Mouse (Mus musculus): ENCODE measurements at regions not wholly inside any gene's neighbourhood (a gene's known extent, or its start where the extent isn't known, plus 50 kb on each side); places are given as distances from the start of the nearest gene placed in this dataset.

- WGBS, result 17% methylated on average over 3 of the region's 3 CpGs
- ATAC-seq (ENCODE audit: insufficient number of reproducible peaks, low FRiP score, low TSS enrichment, low read depth), result no peak; the same call in 1 of the 2 replicates
- Histone ChIP-seq H3K27me3 (peaks cover 49% of the 10 kb centered on the region), H3K4me3 (no peak overlapping the region), H3K4me2 (no peak overlapping the region), H3K9me3 (no peaks in the 10 kb centered on the region), H3K4me1 (peaks cover 43% of the 10 kb centered on the region), H3K9ac (no peak overlapping the region), H3K36me3 (no peaks in the 10 kb centered on the region), H3K27ac (0 out of 2 replicates have a peak overlapping the region, but pooled peaks have one; percentile 57)
Measured at GRCm38 (mm10) chr7:136213962-136214308, 497.8 kb upstream of the Mki67 start.

- Histone ChIP-seq H3K9ac (no peak overlapping the region), H3K9me3 (no peaks in the 10 kb centered on the region), H3K4me3 (no peak overlapping the region), H3K27ac (peak overlapping the region; percentile 57), H3K4me1 (peaks cover 44% of the 10 kb centered on the region), H3K27me3 (peaks cover 51% of the 10 kb centered on the region), H3K4me2 (no peak overlapping the region), H3K36me3 (no peaks in the 10 kb centered on the region)
- ATAC-seq (ENCODE audit: insufficient number of reproducible peaks, low FRiP score, low TSS enrichment, low read depth), result no peak
- WGBS, result 24% methylated on average over 4 of the region's 4 CpGs
Measured at GRCm38 (mm10) chr7:136214415-136214814, 498.3 kb upstream of the Mki67 start.

- peaks cover 39% of the 10 kb centered on the region for H3K4me1 ChIP-seq
- no peaks in the 10 kb centered on the region for H3K36me3 ChIP-seq
- no peak overlapping the region for H3K27ac ChIP-seq
- no peak overlapping the region for H3K9ac ChIP-seq
- no peak overlapping the region for H3K4me2 ChIP-seq
- ATAC-seq (ENCODE audit: insufficient number of reproducible peaks, low FRiP score, low TSS enrichment, low read depth), result no peak
- no peaks in the 10 kb centered on the region for H3K9me3 ChIP-seq
- peaks cover 49% of the 10 kb centered on the region for H3K27me3 ChIP-seq
- no peak overlapping the region for H3K4me3 ChIP-seq
Measured at GRCm38 (mm10) chr7:136216734-136217133, 500.6 kb upstream of the Mki67 start.

- Histone ChIP-seq H3K4me2 (no peak overlapping the region), H3K36me3 (no peaks in the 10 kb centered on the region), H3K9ac (no peak overlapping the region), H3K27me3 (peaks cover 49% of the 10 kb centered on the region), H3K4me1 (peaks cover 12% of the 10 kb centered on the region), H3K4me3 (no peak overlapping the region), H3K9me3 (no peaks in the 10 kb centered on the region), H3K27ac (no peak overlapping the region)
- no peak for ATAC-seq (ENCODE audit: insufficient number of reproducible peaks, low FRiP score, low TSS enrichment, low read depth)
- WGBS, result 36% methylated on average over 14 of the region's 14 CpGs
Measured at GRCm38 (mm10) chr7:136219564-136220244, 503.5 kb upstream of the Mki67 start.

GRCm38 (mm10) chr7:136220245-136221167, 504.3 kb upstream of the Mki67 start:
- H3K27ac ChIP-seq, result no peak overlapping the region
- H3K4me3 ChIP-seq, result no peak overlapping the region
- H3K27me3 ChIP-seq, result peaks cover 42% of the 10 kb centered on the region
- WGBS, result 46% methylated on average over 5 of the region's 5 CpGs
- no peak overlapping the region for H3K9ac ChIP-seq
- ATAC-seq (ENCODE audit: insufficient number of reproducible peaks, low FRiP score, low TSS enrichment, low read depth), result no peak
- peaks cover 7% of the 10 kb centered on the region; the same call in 1 of the 2 replicates for H3K4me1 ChIP-seq
- H3K4me2 ChIP-seq, result no peak overlapping the region
- no peaks in the 10 kb centered on the region for H3K9me3 ChIP-seq
- H3K36me3 ChIP-seq, result no peaks in the 10 kb centered on the region

- Histone ChIP-seq H3K27me3 (peaks cover 37% of the 10 kb centered on the region), H3K4me3 (no peak overlapping the region), H3K9ac (no peak overlapping the region), H3K27ac (no peak overlapping the region), H3K4me2 (no peak overlapping the region), H3K4me1 (peaks cover 13% of the 10 kb centered on the region), H3K36me3 (no peaks in the 10 kb centered on the region), H3K9me3 (no peaks in the 10 kb centered on the region)
- WGBS, result 93% methylated on average over 7 of the region's 7 CpGs
- ATAC-seq (ENCODE audit: insufficient number of reproducible peaks, low FRiP score, low TSS enrichment, low read depth), result no peak
Measured at GRCm38 (mm10) chr7:136221620-136222019, 505.5 kb upstream of the Mki67 start.

- Histone ChIP-seq H3K36me3 (no peaks in the 10 kb centered on the region), H3K9ac (no peak overlapping the region), H3K4me1 (peaks cover 6% of the 10 kb centered on the region; the same call in 1 of the 2 replicates), H3K27ac (no peak overlapping the region), H3K9me3 (no peaks in the 10 kb centered on the region), H3K4me2 (no peak overlapping the region), H3K27me3 (no peaks in the 10 kb centered on the region; the same call in 1 of the 2 replicates), H3K4me3 (no peak overlapping the region)
- ATAC-seq (ENCODE audit: insufficient number of reproducible peaks, low FRiP score, low TSS enrichment, low read depth), result no peak
- 50% methylated on average over 7 of the region's 7 CpGs for WGBS
Measured at GRCm38 (mm10) chr7:136226031-136226430, 509.9 kb upstream of the Mki67 start.

GRCm38 (mm10) chr7:136228331-136228730, 512.2 kb upstream of the Mki67 start:
- Histone ChIP-seq H3K4me1 (peaks cover 6% of the 10 kb centered on the region; the same call in 1 of the 2 replicates), H3K4me2 (no peak overlapping the region), H3K27ac (no peak overlapping the region), H3K9ac (no peak overlapping the region), H3K4me3 (no peak overlapping the region), H3K36me3 (no peaks in the 10 kb centered on the region), H3K27me3 (no peaks in the 10 kb centered on the region; the same call in 1 of the 2 replicates), H3K9me3 (no peaks in the 10 kb centered on the region)
- 57% methylated on average over 2 of the region's 2 CpGs for WGBS
- no peak for ATAC-seq (ENCODE audit: insufficient number of reproducible peaks, low FRiP score, low TSS enrichment, low read depth)

- Histone ChIP-seq H3K9ac (no peak overlapping the region), H3K4me1 (peaks cover 6% of the 10 kb centered on the region; the same call in 1 of the 2 replicates), H3K27me3 (no peaks in the 10 kb centered on the region; the same call in 1 of the 2 replicates), H3K36me3 (no peaks in the 10 kb centered on the region), H3K4me3 (no peak overlapping the region), H3K9me3 (no peaks in the 10 kb centered on the region), H3K27ac (no peak overlapping the region), H3K4me2 (no peak overlapping the region)
- 58% methylated on average over 11 of the region's 11 CpGs for WGBS
- no peak for ATAC-seq (ENCODE audit: insufficient number of reproducible peaks, low FRiP score, low TSS enrichment, low read depth)
Measured at GRCm38 (mm10) chr7:136229592-136229991, 513.4 kb upstream of the Mki67 start.

- 91% methylated on average over 4 of the region's 4 CpGs for WGBS
- no peak overlapping the region for H3K4me3 ChIP-seq
- no peak overlapping the region for H3K4me2 ChIP-seq
- no peak for ATAC-seq (ENCODE audit: insufficient number of reproducible peaks, low FRiP score, low TSS enrichment, low read depth)
- H3K27me3 ChIP-seq, result no peaks in the 10 kb centered on the region; the same call in 1 of the 2 replicates
- H3K9me3 ChIP-seq, result no peaks in the 10 kb centered on the region
- no peaks in the 10 kb centered on the region for H3K4me1 ChIP-seq
- H3K9ac ChIP-seq, result no peak overlapping the region
- H3K27ac ChIP-seq, result no peak overlapping the region
- no peaks in the 10 kb centered on the region for H3K36me3 ChIP-seq
Measured at GRCm38 (mm10) chr7:136232177-136232576, 516.0 kb upstream of the Mki67 start.

- Histone ChIP-seq H3K4me2 (no peak overlapping the region), H3K27me3 (no peaks in the 10 kb centered on the region), H3K27ac (no peak overlapping the region), H3K9ac (no peak overlapping the region), H3K4me3 (no peak overlapping the region), H3K36me3 (no peaks in the 10 kb centered on the region), H3K4me1 (no peaks in the 10 kb centered on the region), H3K9me3 (no peaks in the 10 kb centered on the region)
- 53% methylated on average over 2 of the region's 2 CpGs for WGBS
- ATAC-seq (ENCODE audit: insufficient number of reproducible peaks, low FRiP score, low TSS enrichment, low read depth), result no peak
Measured at GRCm38 (mm10) chr7:136235563-136235962, 519.4 kb upstream of the Mki67 start.

- H3K4me3 ChIP-seq, result no peak overlapping the region
- H3K4me2 ChIP-seq, result no peak overlapping the region
- H3K36me3 ChIP-seq, result no peaks in the 10 kb centered on the region
- 60% methylated on average over 10 of the region's 10 CpGs for WGBS
- no peak for ATAC-seq (ENCODE audit: insufficient number of reproducible peaks, low FRiP score, low TSS enrichment, low read depth)
- H3K9ac ChIP-seq, result no peak overlapping the region
- H3K9me3 ChIP-seq, result no peaks in the 10 kb centered on the region
- H3K4me1 ChIP-seq, result no peaks in the 10 kb centered on the region
- no peaks in the 10 kb centered on the region for H3K27me3 ChIP-seq
- H3K27ac ChIP-seq, result no peak overlapping the region
Measured at GRCm38 (mm10) chr7:136236391-136236790, 520.2 kb upstream of the Mki67 start.
